Mouse (Mus musculus): Measurements from ENCODE around the gene Ttll4. TPM values are rescaled to one million over a fixed set of nuclear protein-coding genes. Genes with fewer than 3 reads are reported as not detected.

Gene Ttll4
- polyA plus RNA-seq, 1 experiment from 2014 or later, result 16.1 TPM

DNA sequence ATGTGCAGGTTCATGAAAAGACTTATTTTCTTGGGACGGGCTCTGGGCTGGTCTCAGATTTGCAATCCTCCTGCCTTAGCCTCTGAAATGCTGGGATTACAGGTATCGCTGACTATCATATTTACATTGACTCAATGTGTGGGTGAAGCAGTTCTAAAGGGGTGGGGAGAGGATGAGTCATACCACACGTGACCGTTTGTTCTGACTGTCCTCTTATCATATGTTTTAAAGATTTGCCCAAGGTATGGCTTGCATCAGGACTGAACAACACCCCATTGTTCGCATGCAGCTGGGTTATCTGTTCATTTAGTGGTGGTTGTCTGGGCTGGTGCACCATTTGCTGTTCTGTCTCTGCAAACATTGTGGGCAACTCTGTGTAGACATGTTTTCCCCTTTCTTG lies 65.1 kb downstream of the Ttll4 start:
- H3K4me2 ChIP-seq (replicated peaks), result no peak overlapping the region
- ATAC-seq (replicated peaks), result no peak
- no peaks in the 10 kb centered on the region for H3K36me3 ChIP-seq
- no peaks in the 10 kb centered on the region for H3K9me3 ChIP-seq
- H3K4me1 ChIP-seq, result no peaks in the 10 kb centered on the region
- H3K4me3 ChIP-seq, result no peak overlapping the region
- no peaks in the 10 kb centered on the region for H3K27me3 ChIP-seq
- no peak overlapping the region for H3K27ac ChIP-seq (replicated peaks)
- no peak overlapping the region for H3K9ac ChIP-seq (replicated peaks)
- WGBS, result 85% methylated on average over 5 of the region's 5 CpGs

DNA sequence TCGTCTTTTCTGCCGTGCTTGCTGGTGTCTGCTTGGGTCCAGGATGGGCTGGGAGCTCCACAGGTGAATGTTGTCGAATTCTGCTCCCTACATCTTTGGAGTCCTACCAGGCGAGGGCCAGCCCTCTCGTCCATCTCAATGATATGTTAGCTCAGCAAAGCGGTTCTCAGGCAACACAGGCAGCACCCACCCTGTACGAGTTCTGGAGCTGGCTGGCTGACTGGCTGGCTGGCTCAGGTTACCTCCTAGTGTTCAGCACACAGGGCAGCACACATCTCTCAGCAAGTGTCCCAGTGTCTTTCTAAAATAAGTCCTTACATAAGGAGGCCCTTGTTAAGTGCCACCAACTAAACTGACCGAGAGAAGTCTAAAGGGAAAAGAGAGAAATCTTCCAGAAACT lies 66.9 kb downstream of the Ttll4 start:
- H3K9me3 ChIP-seq, result no peaks in the 10 kb centered on the region
- no peak overlapping the region for H3K27ac ChIP-seq (replicated peaks)
- H3K36me3 ChIP-seq, result no peaks in the 10 kb centered on the region
- ATAC-seq (replicated peaks), result no peak
- 85% methylated on average over 8 of the region's 8 CpGs for WGBS
- no peaks in the 10 kb centered on the region for H3K4me1 ChIP-seq
- no peak overlapping the region for H3K4me2 ChIP-seq (replicated peaks)
- H3K4me3 ChIP-seq, result no peak overlapping the region
- no peaks in the 10 kb centered on the region for H3K27me3 ChIP-seq
- H3K9ac ChIP-seq (replicated peaks), result no peak overlapping the region

DNA sequence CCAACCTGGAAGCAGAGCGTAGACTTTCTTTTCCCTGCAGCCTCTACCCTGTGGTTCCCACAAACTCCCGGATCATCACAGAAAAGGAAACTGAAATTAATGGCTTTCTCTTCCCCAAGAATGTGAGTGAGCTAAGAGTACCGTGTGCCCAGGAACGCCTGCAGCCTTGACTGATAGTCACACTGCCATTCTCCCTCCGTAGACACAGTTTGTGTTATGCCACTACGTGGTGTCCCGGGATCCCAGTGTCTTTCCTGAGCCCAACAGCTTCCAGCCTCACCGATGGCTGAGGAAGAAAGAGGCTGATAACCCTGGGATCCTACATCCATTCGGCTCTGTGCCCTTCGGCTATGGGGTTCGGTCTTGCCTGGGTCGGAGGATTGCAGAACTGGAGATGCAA lies 75.4 kb downstream of the Ttll4 start:
- Histone ChIP-seq H3K27me3 (peaks cover 5% of the 10 kb centered on the region; the same call in 1 of the 2 replicates), H3K27ac (replicated peaks) (no peak overlapping the region), H3K9ac (replicated peaks) (no peak overlapping the region), H3K4me1 (no peaks in the 10 kb centered on the region), H3K36me3 (no peaks in the 10 kb centered on the region), H3K9me3 (no peaks in the 10 kb centered on the region), H3K4me2 (replicated peaks) (no peak overlapping the region), H3K4me3 (no peak overlapping the region)
- 91% methylated on average over 12 of the region's 12 CpGs for WGBS
- ATAC-seq (replicated peaks), result no peak

DNA sequence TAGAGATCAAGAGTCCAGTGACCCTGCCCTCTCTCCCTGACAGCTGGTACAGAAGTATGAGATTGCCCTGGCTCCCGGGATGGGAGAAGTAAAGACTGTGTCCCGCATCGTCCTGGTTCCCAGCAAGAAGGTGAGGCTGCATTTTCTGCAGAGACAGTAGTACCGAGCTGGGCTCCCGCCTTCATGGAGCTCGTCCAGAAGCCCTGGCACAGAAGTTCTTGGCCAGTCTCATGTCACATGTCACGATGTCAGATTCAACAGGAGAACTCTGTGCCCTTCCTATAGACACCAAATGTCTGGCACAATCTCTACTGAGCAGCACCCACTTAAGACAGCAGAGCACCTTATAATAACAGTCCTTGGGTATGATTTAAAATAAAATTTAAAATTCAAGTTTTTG lies 76.0 kb downstream of the Ttll4 start:
- Histone ChIP-seq H3K27me3 (peaks cover 5% of the 10 kb centered on the region; the same call in 1 of the 2 replicates), H3K4me1 (no peaks in the 10 kb centered on the region), H3K27ac (replicated peaks) (no peak overlapping the region), H3K9ac (replicated peaks) (no peak overlapping the region), H3K36me3 (no peaks in the 10 kb centered on the region), H3K9me3 (no peaks in the 10 kb centered on the region), H3K4me2 (replicated peaks) (no peak overlapping the region), H3K4me3 (no peak overlapping the region)
- 90% methylated on average over 7 of the region's 7 CpGs for WGBS
- no peak for ATAC-seq (replicated peaks)

DNA sequence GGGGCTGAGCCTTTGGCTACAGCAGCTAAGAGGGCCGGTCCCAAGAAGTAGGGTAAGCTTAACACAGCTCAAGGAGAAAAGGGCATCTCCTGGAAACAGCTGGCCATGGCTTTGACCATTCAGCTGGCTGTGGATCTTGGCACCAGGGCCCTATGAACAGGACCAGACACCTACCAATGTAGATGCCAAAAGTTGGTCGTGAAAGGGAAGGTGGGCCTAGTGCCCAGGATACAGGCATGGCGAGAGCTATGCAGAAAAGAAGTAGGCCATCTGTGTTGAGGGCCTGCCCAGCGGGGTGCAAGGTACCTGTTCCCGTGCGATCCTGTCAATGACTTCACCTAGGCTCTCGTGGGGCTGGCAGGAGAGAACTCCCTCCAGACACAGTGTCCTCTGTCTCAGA lies 79.3 kb downstream of the Ttll4 start:
- ATAC-seq (replicated peaks), result no peak
- H3K4me1 ChIP-seq, result no peaks in the 10 kb centered on the region
- H3K27ac ChIP-seq (replicated peaks), result no peak overlapping the region
- 80% methylated on average over 7 of the region's 7 CpGs for WGBS
- no peaks in the 10 kb centered on the region for H3K36me3 ChIP-seq
- peaks cover 5% of the 10 kb centered on the region; the same call in 1 of the 2 replicates for H3K27me3 ChIP-seq
- no peaks in the 10 kb centered on the region for H3K9me3 ChIP-seq
- no peak overlapping the region for H3K4me2 ChIP-seq (replicated peaks)
- H3K4me3 ChIP-seq, result no peak overlapping the region
- no peak overlapping the region for H3K9ac ChIP-seq (replicated peaks)

DNA sequence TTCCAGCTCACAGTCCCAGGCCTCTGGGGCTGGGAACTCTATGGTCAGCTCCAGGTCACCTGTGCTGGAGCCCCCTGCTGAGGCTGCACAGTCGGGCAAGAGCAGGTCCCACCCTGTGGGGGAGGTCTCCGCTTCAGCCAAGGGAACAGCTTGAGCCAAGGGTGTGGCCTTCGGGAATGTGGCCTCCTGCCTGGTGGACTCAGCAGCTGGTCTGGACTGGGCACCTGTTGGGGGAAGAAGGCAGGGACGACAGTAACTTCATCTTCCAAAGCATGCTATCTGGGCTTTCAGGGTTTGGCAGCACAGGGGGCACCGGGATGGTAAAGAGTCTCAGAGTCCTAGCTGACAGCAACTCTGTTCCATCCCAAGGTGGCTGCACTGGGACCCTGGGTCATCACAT lies 85.8 kb downstream of the Ttll4 start:
- no peak overlapping the region for H3K9ac ChIP-seq (replicated peaks)
- H3K27ac ChIP-seq (replicated peaks), result no peak overlapping the region
- no peaks in the 10 kb centered on the region for H3K9me3 ChIP-seq
- ATAC-seq (replicated peaks), result no peak
- H3K4me3 ChIP-seq, result no peak overlapping the region
- 69% methylated on average over 5 of the region's 5 CpGs for WGBS
- peaks cover 4% of the 10 kb centered on the region for H3K4me1 ChIP-seq
- H3K36me3 ChIP-seq, result no peaks in the 10 kb centered on the region
- no peak overlapping the region for H3K4me2 ChIP-seq (replicated peaks)
- H3K27me3 ChIP-seq, result peaks cover 22% of the 10 kb centered on the region; the same call in 1 of the 2 replicates

DNA sequence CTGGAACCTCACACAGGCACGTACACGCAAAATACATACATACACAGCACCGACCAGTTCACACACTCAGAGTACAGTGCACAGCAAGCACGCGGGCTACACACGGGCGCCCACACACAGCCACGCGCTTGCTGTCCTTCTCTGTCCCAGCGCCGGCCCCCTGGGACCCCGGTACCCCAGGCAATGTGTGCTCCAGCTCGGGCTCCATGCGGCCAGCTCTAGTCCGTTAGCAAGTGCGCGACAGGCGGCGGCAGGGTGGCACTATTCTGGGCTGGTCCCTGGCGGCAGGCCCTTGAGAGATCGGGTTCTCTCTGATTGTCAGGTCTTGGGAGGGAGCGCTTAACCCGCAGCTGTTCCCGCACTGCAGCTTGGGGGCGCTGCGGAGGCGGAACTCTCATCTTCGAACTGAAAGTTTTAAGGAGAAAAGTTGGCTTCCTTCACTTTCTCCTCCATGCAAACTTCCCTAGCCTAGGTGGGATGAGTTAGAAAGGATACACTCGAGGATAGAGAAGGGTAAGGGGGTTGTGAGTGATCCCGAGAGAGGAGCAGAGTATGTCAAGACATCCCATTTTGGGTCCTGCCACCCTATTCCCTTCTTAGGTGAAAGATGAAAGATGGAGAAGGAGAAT lies 87.2 kb downstream of the Ttll4 start, which contains the start of gene Prkag3:
Gene Prkag3, minus strand, starts transcription at position 579 of the 629 bp plus-strand sequence.
- H3K36me3 ChIP-seq, result no peaks in the 10 kb centered on the region

DNA sequence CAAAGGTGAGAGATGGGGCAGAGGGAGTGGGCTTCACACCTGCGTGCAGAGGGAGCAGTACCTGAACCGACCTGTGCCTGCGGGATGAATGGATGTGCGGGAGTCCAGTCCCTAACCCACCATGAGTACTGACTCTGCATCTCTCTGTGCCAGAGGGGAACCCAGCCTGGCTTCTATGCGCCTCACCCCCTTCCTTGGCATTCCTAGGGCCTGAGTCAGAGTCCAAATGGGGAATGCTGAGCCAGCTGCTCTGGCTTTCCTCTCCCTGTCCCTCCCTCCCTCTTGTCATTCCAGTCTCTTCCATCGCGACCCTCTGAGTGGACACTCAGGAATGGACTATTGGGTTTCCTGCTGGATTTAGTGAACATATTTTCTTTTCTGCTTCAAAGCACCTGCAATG lies 87.8 kb downstream of the Ttll4 start:
- no peak for ATAC-seq (replicated peaks)
- peaks cover 4% of the 10 kb centered on the region for H3K4me1 ChIP-seq
- no peaks in the 10 kb centered on the region for H3K36me3 ChIP-seq
- H3K4me3 ChIP-seq, result no peak overlapping the region
- WGBS, result 67% methylated on average over 7 of the region's 7 CpGs
- peaks cover 22% of the 10 kb centered on the region; the same call in 1 of the 2 replicates for H3K27me3 ChIP-seq
- no peak overlapping the region for H3K4me2 ChIP-seq (replicated peaks)
- no peak overlapping the region for H3K27ac ChIP-seq (replicated peaks)
- H3K9me3 ChIP-seq, result no peaks in the 10 kb centered on the region
- H3K9ac ChIP-seq (replicated peaks), result no peak overlapping the region

More for the DNA sequence above, 87.2 kb downstream of the Ttll4 start, which contains the start of gene Prkag3:
- Histone ChIP-seq H3K9ac (replicated peaks) (0 out of 2 replicates have a peak within 1 kb of the TSS, but pooled peaks have one; percentile 4), H3K4me1 (peaks cover 4% of the 10 kb centered on the region), H3K4me3 (0 out of 2 replicates have a peak within 1 kb of the TSS, but pooled peaks have one; percentile 10), H3K4me2 (replicated peaks) (peak within 1 kb of the TSS; percentile 36), H3K27ac (replicated peaks) (no peak within 1 kb of the TSS), H3K27me3 (peaks cover 22% of the 10 kb centered on the region; the same call in 1 of the 2 replicates), H3K9me3 (no peaks in the 10 kb centered on the region)
- WGBS, result 8% methylated on average over 30 of the region's 30 CpGs
- ATAC-seq (replicated peaks), result 0 out of 2 replicates have a peak, but pooled peaks have one; percentile 29

DNA sequence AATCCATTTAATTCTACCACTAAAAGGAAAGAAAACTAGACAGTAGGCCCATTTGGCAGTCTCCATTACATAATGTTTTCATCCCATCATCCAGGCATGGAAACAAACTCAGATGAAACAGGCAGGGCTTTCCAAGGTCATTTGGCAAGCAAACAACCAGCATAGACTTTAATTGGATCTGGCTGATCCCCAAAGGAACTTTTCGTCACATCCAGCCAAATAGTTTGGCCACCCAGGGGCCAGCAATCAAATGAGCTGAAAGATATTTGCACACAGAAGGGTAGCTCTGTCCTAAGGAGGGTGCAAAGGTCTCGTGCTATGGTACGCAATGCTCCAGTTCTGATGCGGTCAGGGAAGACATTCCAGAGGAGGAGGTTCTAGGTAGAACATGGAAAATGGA lies 89.1 kb downstream of the Ttll4 start:
- Histone ChIP-seq H3K36me3 (no peaks in the 10 kb centered on the region), H3K27me3 (peaks cover 22% of the 10 kb centered on the region; the same call in 1 of the 2 replicates), H3K4me3 (no peak overlapping the region), H3K27ac (replicated peaks) (no peak overlapping the region), H3K4me1 (peaks cover 4% of the 10 kb centered on the region), H3K9ac (replicated peaks) (no peak overlapping the region), H3K9me3 (no peaks in the 10 kb centered on the region), H3K4me2 (replicated peaks) (no peak overlapping the region)
- no peak for ATAC-seq (replicated peaks)
- 62% methylated on average over 4 of the region's 4 CpGs for WGBS

DNA sequence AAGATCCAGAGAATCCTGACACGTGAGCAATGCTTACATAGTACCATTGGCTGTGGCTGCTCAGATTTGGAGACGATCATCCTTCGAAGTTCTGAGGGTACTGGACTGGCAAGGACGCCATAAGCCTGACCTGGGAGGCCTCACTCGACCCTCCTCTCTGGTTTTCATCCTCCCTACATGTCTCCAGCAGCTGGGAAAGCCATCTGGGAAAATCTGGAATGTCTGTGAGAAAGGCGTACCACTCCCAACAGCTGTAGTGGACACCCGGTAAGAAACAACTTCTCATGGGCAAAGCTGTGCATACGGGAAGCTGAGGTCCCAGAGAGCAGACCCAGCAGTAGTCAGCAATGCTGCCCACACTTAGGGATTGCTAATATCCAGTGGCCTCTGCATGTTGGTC lies 90.6 kb downstream of the Ttll4 start:
- Histone ChIP-seq H3K36me3 (no peaks in the 10 kb centered on the region), H3K4me2 (replicated peaks) (no peak overlapping the region), H3K27ac (replicated peaks) (no peak overlapping the region), H3K4me3 (no peak overlapping the region), H3K27me3 (peaks cover 19% of the 10 kb centered on the region; the same call in 1 of the 2 replicates), H3K4me1 (peaks cover 4% of the 10 kb centered on the region), H3K9me3 (no peaks in the 10 kb centered on the region), H3K9ac (replicated peaks) (no peak overlapping the region)
- no peak for ATAC-seq (replicated peaks)
- 82% methylated on average over 8 of the region's 8 CpGs for WGBS

DNA sequence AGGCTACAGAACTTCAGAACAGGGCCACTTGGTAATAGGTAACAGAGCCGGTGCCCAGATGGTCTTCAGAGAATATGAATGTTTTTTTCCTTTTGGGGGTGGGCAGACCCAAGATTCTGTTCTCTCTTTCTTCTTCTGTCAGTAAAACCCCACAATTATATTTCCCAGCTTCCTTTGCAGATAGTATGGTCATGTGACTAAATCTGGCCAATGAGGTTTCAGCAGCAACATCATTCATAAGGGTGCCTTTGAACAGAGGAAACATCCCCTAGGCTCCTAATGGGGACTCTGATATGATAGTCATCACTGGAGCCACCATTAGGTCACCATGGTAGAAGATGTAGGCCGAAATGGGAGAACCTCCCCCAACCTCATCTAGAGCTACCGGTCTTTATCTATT lies 91.3 kb downstream of the Ttll4 start:
- 96% methylated on average over 3 of the region's 3 CpGs for WGBS
- H3K4me3 ChIP-seq, result no peak overlapping the region
- H3K27ac ChIP-seq (replicated peaks), result no peak overlapping the region
- H3K9ac ChIP-seq (replicated peaks), result no peak overlapping the region
- H3K4me2 ChIP-seq (replicated peaks), result no peak overlapping the region
- no peaks in the 10 kb centered on the region for H3K36me3 ChIP-seq
- no peak for ATAC-seq (replicated peaks)
- H3K9me3 ChIP-seq, result no peaks in the 10 kb centered on the region
- H3K4me1 ChIP-seq, result peaks cover 4% of the 10 kb centered on the region
- H3K27me3 ChIP-seq, result peaks cover 14% of the 10 kb centered on the region; the same call in 1 of the 2 replicates
